Mouse (Mus musculus): ENCODE results near the gene Pik3r5. TPM values are rescaled to one million over a fixed set of nuclear protein-coding genes. Genes with fewer than 3 reads are reported as not detected.

Pik3r5 gene
- polyA plus RNA-seq, 1 experiment from 2014 or later: 0.86 TPM

DNA sequence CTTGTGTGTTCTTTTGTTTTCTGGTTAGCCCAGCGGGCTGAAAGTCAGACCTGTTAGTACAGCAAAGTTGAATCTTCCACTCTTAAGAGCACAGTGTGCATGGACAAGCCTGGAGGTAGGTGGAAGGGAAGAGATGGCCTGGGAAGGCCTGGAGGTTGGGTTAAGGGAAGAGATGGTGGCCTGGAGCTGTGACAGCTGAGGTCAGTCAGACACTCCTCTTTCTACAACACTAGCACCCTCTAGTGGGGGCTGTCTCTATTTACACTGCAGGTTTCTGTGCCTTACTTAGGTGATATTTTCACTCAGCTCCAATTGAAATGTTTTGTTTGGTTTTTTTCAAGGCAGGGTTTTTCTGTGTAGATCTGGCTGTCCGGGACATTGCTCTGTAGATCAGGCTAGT lies 23.8 kb upstream of the Pik3r5 start:
- Histone ChIP-seq H3K36me3 (replicated peaks; ENCODE audit: insufficient read depth, low read length) (no peaks in the 10 kb centered on the region), H3K4me3 (ENCODE audit: low read depth, low read length) (no peak overlapping the region), H3K9me3 (ENCODE audit: low read length) (no peaks in the 10 kb centered on the region), H3K9ac (replicated peaks) (no peak overlapping the region), H3K27me3 (ENCODE audit: insufficient read depth, low read length) (peaks cover 6% of the 10 kb centered on the region; the same call in 1 of the 2 replicates), H3K4me1 (ENCODE audit: insufficient read depth) (no peaks in the 10 kb centered on the region), H3K4me2 (ENCODE audit: low read depth, low read length) (no peak overlapping the region), H3K27ac (ENCODE audit: low read depth) (no peak overlapping the region)
- no peak for ATAC-seq
- peak; percentile 68 for DNase-seq
- 45% methylated on average over 2 of the region's 2 CpGs for WGBS (ENCODE audit: insufficient replicate concordance)
- peak; percentile 87 for TF ChIP-seq CTCF (IDR thresholded peaks at IDR 0.05; ENCODE audit: low read depth)
- no peak for TF ChIP-seq EP300 (IDR thresholded peaks at IDR 0.05; ENCODE audit: low read depth)

DNA sequence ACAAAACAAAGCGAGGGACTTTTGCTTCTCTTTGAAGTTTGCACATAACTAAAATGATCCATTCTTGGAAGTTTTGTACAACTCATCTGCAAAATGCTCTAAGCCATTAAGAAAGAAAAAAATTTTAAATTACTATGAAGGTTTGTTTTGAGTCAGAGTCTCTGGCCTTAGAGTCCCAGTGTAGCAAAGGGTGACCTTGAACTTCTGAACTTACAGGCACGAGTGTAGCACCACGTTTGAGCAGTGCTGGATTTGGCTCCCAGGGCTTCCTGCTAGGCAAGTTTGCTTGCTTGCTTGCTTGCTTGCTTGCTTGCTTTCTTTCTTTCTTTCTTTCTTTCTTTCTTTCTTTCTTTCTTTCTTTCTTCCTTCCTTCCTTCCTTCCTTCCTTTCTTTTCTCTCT lies 14.9 kb upstream of the Pik3r5 start:
- Histone ChIP-seq H3K4me1 (ENCODE audit: insufficient read depth) (no peaks in the 10 kb centered on the region), H3K4me2 (ENCODE audit: low read depth, low read length) (no peak overlapping the region), H3K9ac (replicated peaks) (no peak overlapping the region), H3K36me3 (replicated peaks; ENCODE audit: insufficient read depth, low read length) (no peaks in the 10 kb centered on the region), H3K9me3 (ENCODE audit: low read length) (no peaks in the 10 kb centered on the region; the same call in 1 of the 2 replicates), H3K4me3 (ENCODE audit: low read depth, low read length) (no peak overlapping the region), H3K27me3 (ENCODE audit: insufficient read depth, low read length) (no peaks in the 10 kb centered on the region), H3K27ac (ENCODE audit: low read depth) (no peak overlapping the region)
- no peak for TF ChIP-seq EP300 (IDR thresholded peaks at IDR 0.05; ENCODE audit: low read depth)
- no peak for TF ChIP-seq CTCF (IDR thresholded peaks at IDR 0.05; ENCODE audit: low read depth)
- WGBS (ENCODE audit: insufficient replicate concordance): 43% methylated on average over 3 of the region's 3 CpGs
- no peak for ATAC-seq
- DNase-seq: no peak

DNA sequence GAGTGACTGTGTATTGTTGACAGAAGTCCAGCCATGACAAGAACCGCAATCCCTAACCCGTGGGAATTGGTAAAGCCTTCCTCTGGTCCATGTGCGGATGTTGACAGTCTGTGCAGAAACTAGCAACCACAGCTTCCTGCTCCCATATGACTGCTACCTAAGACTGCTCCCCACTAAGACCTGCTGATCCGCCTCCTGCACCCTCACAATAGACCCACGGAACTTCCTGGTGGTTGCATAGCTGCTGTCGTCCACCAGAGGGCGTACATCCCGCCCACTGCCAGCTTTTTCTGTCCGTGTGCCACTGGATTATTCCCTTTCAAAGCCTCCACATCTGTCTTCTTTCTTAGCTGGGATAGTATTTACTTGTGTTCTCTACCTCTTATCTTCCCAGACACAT lies 14.1 kb upstream of the Pik3r5 start:
- WGBS (ENCODE audit: insufficient replicate concordance): 26% methylated on average over 9 of the region's 9 CpGs
- DNase-seq (peak; percentile 57), ATAC-seq (no peak)
- H3K9me3 ChIP-seq (ENCODE audit: low read length): no peaks in the 10 kb centered on the region; the same call in 1 of the 2 replicates
- no peak overlapping the region for H3K9ac ChIP-seq (replicated peaks)
- H3K4me1 ChIP-seq (ENCODE audit: insufficient read depth): no peaks in the 10 kb centered on the region
- H3K27ac ChIP-seq (ENCODE audit: low read depth): no peak overlapping the region
- H3K27me3 ChIP-seq (ENCODE audit: insufficient read depth, low read length): no peaks in the 10 kb centered on the region
- no peak overlapping the region for H3K4me3 ChIP-seq (ENCODE audit: low read depth, low read length)
- TF ChIP-seq CTCF (IDR thresholded peaks at IDR 0.05; ENCODE audit: low read depth) (peak; percentile 83), EP300 (IDR thresholded peaks at IDR 0.05; ENCODE audit: low read depth) (no peak)
- no peak overlapping the region for H3K4me2 ChIP-seq (ENCODE audit: low read depth, low read length)
- no peaks in the 10 kb centered on the region for H3K36me3 ChIP-seq (replicated peaks; ENCODE audit: insufficient read depth, low read length)

DNA sequence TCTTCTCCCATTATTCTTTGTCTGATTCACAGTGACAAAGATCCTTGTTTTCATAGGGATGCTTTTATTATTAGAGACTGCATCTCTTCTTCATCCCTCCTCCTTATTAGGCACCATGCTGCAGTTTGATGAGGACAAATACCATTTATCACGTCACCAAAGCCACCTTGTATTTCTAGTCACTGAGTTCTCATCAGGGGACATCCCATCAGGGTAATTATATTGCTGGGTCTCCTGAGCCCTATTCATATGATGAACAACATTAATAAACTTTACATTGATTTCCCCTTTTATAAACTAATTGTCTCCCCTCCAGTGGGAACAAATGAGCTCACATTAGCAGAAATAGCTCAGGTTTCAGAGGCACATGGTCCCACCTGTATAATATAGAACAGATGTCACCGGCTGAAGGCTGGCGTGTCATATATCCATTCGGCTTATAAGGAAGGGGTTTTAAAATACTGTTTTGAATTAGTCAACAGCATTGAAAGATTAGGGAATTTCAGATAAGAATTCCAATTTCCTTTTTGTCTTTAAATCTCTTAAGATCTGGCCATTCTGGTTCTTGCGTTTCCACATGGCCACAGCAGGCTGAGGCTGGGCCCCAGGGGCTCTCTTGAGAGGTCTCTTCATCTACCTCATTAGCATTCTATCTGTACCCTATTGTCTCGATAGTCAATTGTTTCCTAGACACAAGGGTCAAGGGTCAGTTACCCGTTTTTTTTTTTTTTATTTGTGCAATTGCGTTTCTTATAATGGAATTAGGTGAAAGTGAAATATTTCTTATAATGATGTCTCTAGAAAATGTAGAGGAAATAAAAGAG lies 6.2 kb upstream of the Pik3r5 start:
- H3K4me2 ChIP-seq (ENCODE audit: low read depth, low read length): no peak overlapping the region
- H3K36me3 ChIP-seq (replicated peaks; ENCODE audit: insufficient read depth, low read length): no peaks in the 10 kb centered on the region
- H3K27ac ChIP-seq (ENCODE audit: low read depth): no peak overlapping the region
- no peaks in the 10 kb centered on the region for H3K9me3 ChIP-seq (ENCODE audit: low read length)
- no peak for TF ChIP-seq CTCF (IDR thresholded peaks at IDR 0.05; ENCODE audit: low read depth)
- no peak for TF ChIP-seq EP300 (IDR thresholded peaks at IDR 0.05; ENCODE audit: low read depth)
- no peak for ATAC-seq
- 71% methylated on average over 8 of the region's 8 CpGs for WGBS (ENCODE audit: insufficient replicate concordance)
- DNase-seq: no peak
- peaks cover 5% of the 10 kb centered on the region; the same call in 1 of the 2 replicates for H3K27me3 ChIP-seq (ENCODE audit: insufficient read depth, low read length)
- no peak overlapping the region for H3K9ac ChIP-seq (replicated peaks)
- peaks cover 5% of the 10 kb centered on the region; the same call in 1 of the 2 replicates for H3K4me1 ChIP-seq (ENCODE audit: insufficient read depth)
- H3K4me3 ChIP-seq (ENCODE audit: low read depth, low read length): no peak overlapping the region

DNA sequence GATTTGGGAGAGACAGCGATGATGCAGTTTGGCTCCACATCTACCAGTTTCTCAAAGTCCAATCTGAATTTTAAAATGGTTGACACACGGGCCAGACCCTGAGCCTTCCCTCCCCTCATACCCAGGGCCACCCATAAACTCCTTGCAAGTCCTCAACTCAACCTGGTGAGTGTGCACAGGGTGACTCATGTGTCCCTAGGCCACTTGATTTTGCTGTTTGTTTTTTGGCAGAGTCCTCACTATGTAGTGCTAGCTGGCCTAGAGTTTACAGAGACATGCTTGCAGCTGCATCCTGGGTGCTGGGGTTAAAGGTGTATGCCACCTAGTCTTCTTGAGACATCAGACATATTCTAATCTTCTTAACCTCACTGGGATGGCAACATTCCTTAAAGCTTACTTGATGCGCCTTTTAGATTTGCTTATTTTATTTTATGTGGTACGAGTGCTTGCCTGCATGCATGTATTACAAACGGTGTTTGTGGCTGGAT lies 4.8 kb upstream of the Pik3r5 start:
- H3K9me3 ChIP-seq (ENCODE audit: low read length): no peaks in the 10 kb centered on the region
- H3K4me3 ChIP-seq (ENCODE audit: low read depth, low read length): no peak overlapping the region
- H3K9ac ChIP-seq (replicated peaks): no peak overlapping the region
- no peak overlapping the region for H3K4me2 ChIP-seq (ENCODE audit: low read depth, low read length)
- DNase-seq: no peak
- WGBS (ENCODE audit: insufficient replicate concordance): 77% methylated on average over 5 of the region's 5 CpGs
- H3K4me1 ChIP-seq (ENCODE audit: insufficient read depth): peaks cover 8% of the 10 kb centered on the region
- H3K27me3 ChIP-seq (ENCODE audit: insufficient read depth, low read length): peaks cover 8% of the 10 kb centered on the region; the same call in 1 of the 2 replicates
- TF ChIP-seq EP300 (IDR thresholded peaks at IDR 0.05; ENCODE audit: low read depth) (no peak), CTCF (IDR thresholded peaks at IDR 0.05; ENCODE audit: low read depth) (no peak)
- no peak for ATAC-seq
- H3K27ac ChIP-seq (ENCODE audit: low read depth): no peak overlapping the region
- no peaks in the 10 kb centered on the region for H3K36me3 ChIP-seq (replicated peaks; ENCODE audit: insufficient read depth, low read length)

- no peak; the same call in 1 of the 2 replicates for TF ChIP-seq CTCF (IDR thresholded peaks at IDR 0.05; ENCODE audit: low read depth)
- no peak for TF ChIP-seq EP300 (IDR thresholded peaks at IDR 0.05; ENCODE audit: low read depth)
- Histone ChIP-seq H3K9ac (replicated peaks) (no peak overlapping the region), H3K27ac (ENCODE audit: low read depth) (peak overlapping the region; percentile 89), H3K4me1 (ENCODE audit: insufficient read depth) (peaks cover 8% of the 10 kb centered on the region), H3K9me3 (ENCODE audit: low read length) (no peaks in the 10 kb centered on the region), H3K27me3 (ENCODE audit: insufficient read depth, low read length) (peaks cover 13% of the 10 kb centered on the region), H3K4me3 (ENCODE audit: low read depth, low read length) (0 out of 2 replicates have a peak overlapping the region, but pooled peaks have one; percentile 56), H3K36me3 (replicated peaks; ENCODE audit: insufficient read depth, low read length) (no peaks in the 10 kb centered on the region), H3K4me2 (ENCODE audit: low read depth, low read length) (peak overlapping the region; percentile 66)
- ATAC-seq (peak; percentile 43; the same call in 1 of the 2 replicates), DNase-seq (peak; percentile 43)
- 29% methylated on average over 5 of the region's 5 CpGs for WGBS (ENCODE audit: insufficient replicate concordance)
Observed at GRCm38 (mm10) chr11:68430662-68431061, 1.3 kb upstream of the Pik3r5 start.

All from liver, postnatal 0 days (tissue).